In the genomic region with DNA sequence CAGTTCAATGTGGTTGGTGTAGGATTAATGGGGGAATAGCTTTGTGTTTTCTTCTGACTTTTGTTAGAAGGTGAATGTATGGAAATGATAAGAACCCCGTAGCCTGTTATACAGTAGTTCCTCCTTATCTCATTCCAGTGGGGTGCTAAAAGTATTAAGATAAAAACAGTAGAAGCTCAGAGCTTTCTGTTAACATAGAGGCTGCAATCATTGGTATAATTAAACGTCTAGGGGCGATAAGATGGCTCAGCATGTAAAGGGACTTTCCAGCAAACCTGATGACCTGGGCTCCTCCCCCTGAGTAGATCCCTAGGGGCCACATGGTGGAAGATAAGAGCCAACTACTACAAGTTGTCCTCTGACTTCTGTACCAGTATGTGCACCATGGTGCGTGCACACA, we compare ENCODE assay signal across 22 mouse cellular contexts. TPM values are rescaled to one million over a fixed set of nuclear protein-coding genes. Genes with fewer than 3 reads are reported as not detected.
DNase-seq lines count a peak whose midpoint lies in the region; ATAC-seq and TF ChIP-seq lines count a peak whose summit lies in the region.
"Had no signal": no experiment of that assay in that cellular context is flagged by ENCODE, and none has a peak within 500 bp of the region (broad histone marks: within the 10 kb centered on the region; RNA-seq: fewer than 3 reads in every experiment).

No protein-coding gene starts in this region.

- TF ChIP-seq EP300 in stomach, postnatal 0 days (optimal IDR thresholded peaks at IDR 0.05) = no peak

- H3K4me2 ChIP-seq in stomach, embryonic 15.5 days = no peak overlapping the region
- no peak overlapping the region for H3K4me2 ChIP-seq in stomach, postnatal 0 days (replicated peaks; ENCODE audit: low read depth)
- H3K4me2 ChIP-seq in liver, embryonic 15.5 days = no peak overlapping the region
- no peak overlapping the region for H3K4me2 ChIP-seq in hindbrain, embryonic 13.5 days
- H3K4me2 ChIP-seq in forebrain, embryonic 16.5 days (ENCODE audit: low read length) = no peak overlapping the region
- H3K4me2 ChIP-seq: embryonic facial prominence, embryonic 12.5 days; kidney, embryonic 15.5 days; lung, embryonic 14.5 days; midbrain, embryonic 15.5 days had no signal

- 68% methylated on average over 4 of the region's 4 CpGs for WGBS in stomach, embryonic 15.5 days
- WGBS in stomach, postnatal 0 days = 66% methylated on average over 4 of the region's 4 CpGs
- WGBS in liver, embryonic 15.5 days (ENCODE audit: insufficient replicate concordance) = 15% methylated on average over 4 of the region's 4 CpGs
- 93% methylated on average over 4 of the region's 4 CpGs for WGBS in hindbrain, embryonic 13.5 days
- 90% methylated on average over 4 of the region's 4 CpGs for WGBS in forebrain, embryonic 16.5 days

- DNase-seq in stomach, postnatal 0 days (ENCODE audit: low spot score) = no peak
- DNase-seq in thymus, postnatal 4 days = no peak
- DNase-seq: adrenal gland, postnatal 36 days; cerebellum, adult 8-10 months; gastrocnemius, postnatal 25 days; kidney, postnatal 4 days; lung, embryonic 14.5 days; spleen, adult 18-20 months; thymus, adult 18-20 months had no signal

- no peak overlapping the region for H3K4me3 ChIP-seq in stomach, embryonic 15.5 days (replicated peaks)
- H3K4me3 ChIP-seq in stomach, postnatal 0 days (ENCODE audit: low read depth, low read length) = no peak overlapping the region
- H3K4me3 ChIP-seq in liver, embryonic 15.5 days (replicated peaks) = no peak overlapping the region
- H3K4me3 ChIP-seq in hindbrain, embryonic 13.5 days = no peak overlapping the region
- no peak overlapping the region for H3K4me3 ChIP-seq in forebrain, embryonic 16.5 days (replicated peaks; ENCODE audit: low read length)
- H3K4me3 ChIP-seq: embryonic facial prominence, embryonic 12.5 days; erythroblast, embryonic 14.5 days; kidney, embryonic 15.5 days; midbrain, embryonic 15.5 days; myocyte had no signal

- H3K9ac ChIP-seq in stomach, embryonic 15.5 days = no peak overlapping the region
- no peak overlapping the region for H3K9ac ChIP-seq in stomach, postnatal 0 days (ENCODE audit: low read length)
- no peak overlapping the region for H3K9ac ChIP-seq in liver, embryonic 15.5 days
- no peak overlapping the region for H3K9ac ChIP-seq in hindbrain, embryonic 13.5 days
- H3K9ac ChIP-seq in forebrain, embryonic 16.5 days (replicated peaks; ENCODE audit: low read depth, low read length) = no peak overlapping the region
- H3K9ac ChIP-seq: embryonic facial prominence, embryonic 12.5 days; kidney, embryonic 15.5 days; lung, embryonic 14.5 days; midbrain, embryonic 15.5 days had no signal

- peak; percentile 65; the same call in 1 of the 2 replicates for ATAC-seq in stomach, embryonic 15.5 days (ENCODE audit: insufficient read depth, low FRiP score, low read depth)
- no peak for ATAC-seq in stomach, postnatal 0 days (ENCODE audit: low FRiP score, low TSS enrichment)
- peak; percentile 46; the same call in 1 of the 2 replicates for ATAC-seq in erythroid progenitor cell, adult 5-6 weeks (replicated peaks; ENCODE audit: low FRiP score, poor library complexity, severe bottlenecking)
- ATAC-seq in liver, embryonic 15.5 days (ENCODE audit: insufficient read depth) = peak; percentile 91
- ATAC-seq in hindbrain, embryonic 13.5 days (ENCODE audit: low FRiP score) = no peak
- ATAC-seq in forebrain, embryonic 16.5 days = no peak
- ATAC-seq: forebrain, embryonic 14.5 days; midbrain, embryonic 15.5 days had no signal

- no peaks in the 10 kb centered on the region for H3K27me3 ChIP-seq in stomach, embryonic 15.5 days (replicated peaks)
- H3K27me3 ChIP-seq in stomach, postnatal 0 days (ENCODE audit: control insufficient read depth, insufficient read depth, low read length) = no peaks in the 10 kb centered on the region
- no peaks in the 10 kb centered on the region for H3K27me3 ChIP-seq in liver, embryonic 15.5 days
- H3K27me3 ChIP-seq in hindbrain, embryonic 13.5 days = no peaks in the 10 kb centered on the region
- no peaks in the 10 kb centered on the region for H3K27me3 ChIP-seq in forebrain, embryonic 16.5 days (replicated peaks; ENCODE audit: control insufficient read depth, insufficient read depth, low read length)
- H3K27me3 ChIP-seq: embryonic facial prominence, embryonic 12.5 days; midbrain, embryonic 15.5 days had no signal

- no peak for TF ChIP-seq CTCF in stomach, postnatal 0 days (IDR thresholded peaks at IDR 0.05; ENCODE audit: low read depth)

- H3K4me1 ChIP-seq in stomach, embryonic 15.5 days = no peaks in the 10 kb centered on the region
- no peaks in the 10 kb centered on the region for H3K4me1 ChIP-seq in stomach, postnatal 0 days (replicated peaks; ENCODE audit: control insufficient read depth, insufficient read depth)
- peaks cover 9% of the 10 kb centered on the region; the same call in 1 of the 2 replicates for H3K4me1 ChIP-seq in liver, embryonic 15.5 days (replicated peaks)
- no peaks in the 10 kb centered on the region for H3K4me1 ChIP-seq in hindbrain, embryonic 13.5 days (replicated peaks)
- H3K4me1 ChIP-seq in forebrain, embryonic 16.5 days (replicated peaks; ENCODE audit: control insufficient read depth, insufficient read depth, low read length) = peaks cover 3% of the 10 kb centered on the region; the same call in 1 of the 2 replicates
- H3K4me1 ChIP-seq: embryonic facial prominence, embryonic 12.5 days; kidney, embryonic 15.5 days; midbrain, embryonic 15.5 days had no signal

- no peak overlapping the region for H3K27ac ChIP-seq in stomach, embryonic 15.5 days
- no peak overlapping the region for H3K27ac ChIP-seq in stomach, postnatal 0 days (replicated peaks)
- H3K27ac ChIP-seq in liver, embryonic 15.5 days (replicated peaks) = no peak overlapping the region; the same call in 1 of the 2 replicates
- no peak overlapping the region for H3K27ac ChIP-seq in hindbrain, embryonic 13.5 days
- H3K27ac ChIP-seq in forebrain, embryonic 16.5 days (ENCODE audit: low read length) = no peak overlapping the region
- H3K27ac ChIP-seq: embryonic facial prominence, embryonic 12.5 days; kidney, embryonic 15.5 days; macrophage; midbrain, embryonic 15.5 days had no signal

- H3K9me3 ChIP-seq in stomach, embryonic 15.5 days = no peaks in the 10 kb centered on the region
- no peaks in the 10 kb centered on the region for H3K9me3 ChIP-seq in stomach, postnatal 0 days (ENCODE audit: control insufficient read depth, low read length)
- H3K9me3 ChIP-seq in liver, embryonic 15.5 days (replicated peaks) = no peaks in the 10 kb centered on the region
- H3K9me3 ChIP-seq in hindbrain, embryonic 13.5 days = no peaks in the 10 kb centered on the region
- H3K9me3 ChIP-seq in forebrain, embryonic 16.5 days (ENCODE audit: control insufficient read depth, low read length) = no peaks in the 10 kb centered on the region
- H3K9me3 ChIP-seq: embryonic facial prominence, embryonic 12.5 days; kidney, embryonic 15.5 days; midbrain, embryonic 15.5 days had no signal

- no peaks in the 10 kb centered on the region for H3K36me3 ChIP-seq in stomach, embryonic 15.5 days
- H3K36me3 ChIP-seq in stomach, postnatal 0 days (ENCODE audit: control insufficient read depth, insufficient read depth, low read length) = no peaks in the 10 kb centered on the region
- H3K36me3 ChIP-seq in liver, embryonic 15.5 days (replicated peaks) = no peaks in the 10 kb centered on the region
- no peaks in the 10 kb centered on the region for H3K36me3 ChIP-seq in hindbrain, embryonic 13.5 days
- H3K36me3 ChIP-seq in forebrain, embryonic 16.5 days (ENCODE audit: control insufficient read depth, insufficient read depth) = no peaks in the 10 kb centered on the region
- H3K36me3 ChIP-seq: embryonic facial prominence, embryonic 12.5 days; kidney, embryonic 15.5 days; midbrain, embryonic 15.5 days had no signal

RNA-seq across cellular contexts. Expression of gene Cnnm1, which starts 12.8 kb away (rescaled TPM):
- polyA plus RNA-seq in stomach, embryonic 15.5 days (2015; fragmentation: Nextera tagmentation; extraction: Ambion mirVana) = 0.30 and 0.72 TPM in 2 replicates
- 0.47 and 0.56 TPM in 2 replicates for polyA plus RNA-seq in stomach, postnatal 0 days (2015; fragmentation: Nextera tagmentation; extraction: Ambion mirVana)
- not detected in 2 replicates for total RNA-seq in erythroid progenitor cell, adult 5-6 weeks (2015; ENCODE audit: low replicate concordance)
- not detected in 2 replicates for total RNA-seq in erythroid progenitor cell, adult 5-6 weeks (2017; ENCODE audit: low replicate concordance)
- polyA plus RNA-seq in liver, embryonic 15.5 days (2015; fragmentation: Nextera tagmentation; extraction: Ambion mirVana) = 0.12 and 0.21 TPM in 2 replicates
- polyA plus RNA-seq in hindbrain, embryonic 13.5 days (2015; fragmentation: Nextera tagmentation; extraction: Ambion mirVana) = 1.1 and 1.8 TPM in 2 replicates
- polyA plus RNA-seq in forebrain, embryonic 16.5 days (2015; fragmentation: Nextera tagmentation; extraction: Ambion mirVana) = 1.8 and 2.1 TPM in 2 replicates
- polyA plus RNA-seq: C2C12; erythroblast, embryonic 14.5 days; macrophage; myocyte had no signal

Comparison
In these comparisons a context has a peak if more than half of its experiments do, and no peak if none do; other contexts are left out.
1. ATAC-seq: peak in stomach, embryonic 15.5 days (single experiment), erythroid progenitor cell, adult 5-6 weeks (single experiment) and liver, embryonic 15.5 days (single experiment); none in stomach, postnatal 0 days (single experiment), hindbrain, embryonic 13.5 days (single experiment) and forebrain, embryonic 16.5 days (single experiment).